Mouse (Mus musculus): ENCODE results near the gene Nab1.

DNA sequence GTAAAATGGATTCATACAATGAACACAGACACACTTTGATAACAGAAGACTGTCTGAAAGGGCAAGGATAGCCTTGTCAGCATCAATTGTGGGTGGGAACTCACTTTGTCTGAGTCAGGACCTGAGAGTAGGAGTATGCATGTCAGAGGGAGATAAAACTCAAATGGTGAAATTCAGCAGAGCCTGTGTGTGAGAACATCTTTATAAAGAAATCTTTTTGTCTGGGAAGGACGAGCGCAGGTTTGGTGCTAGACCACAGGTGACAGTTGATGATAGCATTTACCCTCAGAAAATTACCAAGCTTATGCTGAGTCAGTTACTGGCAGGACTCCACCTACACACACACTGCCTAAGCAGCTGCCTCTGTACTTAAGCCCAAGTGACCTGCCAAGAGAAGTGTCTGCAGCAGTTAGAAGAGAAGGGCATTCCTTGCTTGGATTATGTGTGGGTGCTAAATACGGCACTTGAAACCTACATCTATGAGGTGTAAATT is 45.9 kb downstream of the Nab1 start:
- TF ChIP-seq CTCF (IDR thresholded peaks at IDR 0.05; ENCODE audit: extremely low read depth, insufficient read length, insufficient replicate concordance, low read depth, low read length) (no peak), POLR2A (IDR thresholded peaks at IDR 0.05; ENCODE audit: low read depth, low read length) (no peak)
